Mouse (Mus musculus): ENCODE measurements at regions not wholly inside any gene's neighbourhood (a gene's known extent, or its start where the extent isn't known, plus 50 kb on each side); places are given as distances from the start of the nearest gene placed in this dataset.

DNA sequence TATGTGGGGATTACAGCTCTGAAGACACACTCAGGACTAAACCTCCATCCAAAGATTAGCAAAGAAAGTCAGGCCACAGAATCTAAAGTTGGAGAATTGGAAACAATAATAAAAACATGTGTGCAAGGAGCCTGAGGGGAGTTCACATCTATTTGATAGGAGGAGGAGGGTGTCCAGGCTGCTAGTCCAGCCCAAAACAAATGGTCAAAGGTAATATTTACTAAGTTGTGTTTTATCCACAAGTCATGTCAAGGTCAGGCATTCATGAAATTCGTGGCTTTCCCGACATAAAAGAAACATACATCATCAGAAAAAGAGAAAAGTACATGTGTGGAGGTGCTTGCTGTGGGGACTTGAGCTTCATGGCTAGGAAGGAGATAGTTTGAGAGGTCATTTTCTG lies 56.2 kb upstream of the Zranb2 start:
- H3K9ac ChIP-seq (ENCODE audit: low read depth, low read length), result no peak overlapping the region
- DNase-seq (ENCODE audit: low spot score), result no peak
- H3K4me2 ChIP-seq (ENCODE audit: low read length), result no peak overlapping the region
- WGBS, result 64% methylated on average over 2 of the region's 2 CpGs
- H3K36me3 ChIP-seq (ENCODE audit: insufficient read depth, low read length), result no peaks in the 10 kb centered on the region
- no peak overlapping the region for H3K4me3 ChIP-seq (replicated peaks; ENCODE audit: low read depth, low read length)
- no peaks in the 10 kb centered on the region for H3K9me3 ChIP-seq (replicated peaks; ENCODE audit: low read length)
- H3K27me3 ChIP-seq (ENCODE audit: insufficient read depth, low read length), result no peaks in the 10 kb centered on the region
- TF ChIP-seq CTCF (IDR thresholded peaks at IDR 0.05; ENCODE audit: low read depth), result no peak
- ATAC-seq (replicated peaks; ENCODE audit: low FRiP score, low read depth), result no peak
- H3K27ac ChIP-seq, result no peak overlapping the region
- no peaks in the 10 kb centered on the region for H3K4me1 ChIP-seq (replicated peaks; ENCODE audit: insufficient read depth, low read length)
